Mouse (Mus musculus) heart, postnatal 14 days (tissue): ENCODE measurements at regions not wholly inside any gene's neighbourhood (a gene's known extent, or its start where the extent isn't known, plus 50 kb on each side); places are given as distances from the start of the nearest gene placed in this dataset.

ENCODE experiments used
- DNase-seq, 2 experiments: peaks; one replicate each; pipeline ENCODE4 v3.0.0; 2021 to 2022
- intact Hi-C: fragments of 180-260 bp; cut with DNase I; formaldehyde crosslinking; loops from one replicate; pipeline ENCODE4 v1.15.1; 2025

- no peak for DNase-seq
- intact Hi-C loops = no loop called here
Measured at GRCm38 (mm10) chr12:28380203-28380602, 172.0 kb downstream of the Dcdc2c start.

- DNase-seq = no peak
Measured at GRCm38 (mm10) chr12:28377968-28378367, 174.2 kb downstream of the Dcdc2c start.

GRCm38 (mm10) chr12:28377373-28377772 is 174.8 kb downstream of the Dcdc2c start:
- intact Hi-C loops = no loop called here
- no peak for DNase-seq

More at GRCm38 (mm10) chr12:28377968-28378367, 174.2 kb downstream of the Dcdc2c start:
- intact Hi-C loops = no loop called here

- intact Hi-C loops = no loop called here
- DNase-seq = no peak
Measured at GRCm38 (mm10) chr12:28376770-28377169, 175.4 kb downstream of the Dcdc2c start.

- no peak for DNase-seq
- intact Hi-C loops = no loop called here
Measured at GRCm38 (mm10) chr12:28365304-28365703, 186.9 kb downstream of the Dcdc2c start.

- intact Hi-C loops = no loop called here
- no peak for DNase-seq
Measured at GRCm38 (mm10) chr12:28358737-28359333, 193.4 kb downstream of the Dcdc2c start.

- DNase-seq = no peak
Measured at GRCm38 (mm10) chr12:28357764-28358163, 194.4 kb downstream of the Dcdc2c start.

GRCm38 (mm10) chr12:28353140-28353539 is 199.1 kb downstream of the Dcdc2c start:
- intact Hi-C loops = no loop called here
- DNase-seq = no peak

More at GRCm38 (mm10) chr12:28357764-28358163, 194.4 kb downstream of the Dcdc2c start:
- intact Hi-C loops = no loop called here

GRCm38 (mm10) chr12:28352571-28352970 is 199.6 kb downstream of the Dcdc2c start:
- intact Hi-C loops = no loop called here
- DNase-seq = no peak

GRCm38 (mm10) chr12:28342735-28343134 is 209.5 kb downstream of the Dcdc2c start:
- intact Hi-C loops = no loop called here

GRCm38 (mm10) chr12:28332591-28332990 is 219.6 kb downstream of the Dcdc2c start:
- intact Hi-C loops = no loop called here
- DNase-seq = no peak

More at GRCm38 (mm10) chr12:28342735-28343134, 209.5 kb downstream of the Dcdc2c start:
- DNase-seq = no peak

- intact Hi-C loops = no loop called here
- DNase-seq = no peak
Measured at GRCm38 (mm10) chr12:28331843-28332242, 220.4 kb downstream of the Dcdc2c start.

GRCm38 (mm10) chr12:28323659-28324058 is 228.5 kb downstream of the Dcdc2c start:
- intact Hi-C loops = no loop called here
- no peak for DNase-seq

- intact Hi-C loops = no loop called here
- no peak for DNase-seq
Measured at GRCm38 (mm10) chr12:28309226-28309625, 243.0 kb downstream of the Dcdc2c start.

GRCm38 (mm10) chr12:28302038-28302581 is 250.1 kb downstream of the Dcdc2c start:
- intact Hi-C loops = no loop called here

GRCm38 (mm10) chr12:28288376-28288896 is 263.8 kb downstream of the Dcdc2c start:
- intact Hi-C loops = no loop called here

More at GRCm38 (mm10) chr12:28302038-28302581, 250.1 kb downstream of the Dcdc2c start:
- no peak for DNase-seq

GRCm38 (mm10) chr12:28255524-28255923 is 296.7 kb downstream of the Dcdc2c start:
- no peak for DNase-seq
- intact Hi-C loops = no loop called here

More at GRCm38 (mm10) chr12:28288376-28288896, 263.8 kb downstream of the Dcdc2c start:
- no peak for DNase-seq

- no peak for DNase-seq
- intact Hi-C loops = no loop called here
Measured at GRCm38 (mm10) chr12:28250526-28250925, 301.7 kb downstream of the Dcdc2c start.

GRCm38 (mm10) chr12:28248749-28249148 is 303.4 kb downstream of the Dcdc2c start:
- peak in 1 of 2 experiments; percentile 9 for DNase-seq
- intact Hi-C loops = loop anchor here (5.0 kb wide), 1 partner anchor 651 kb away; no protein-coding TSS in a partner anchor

- DNase-seq = no peak
- intact Hi-C loops = loop anchor here (5.0 kb wide), 1 partner anchor 651 kb away; no protein-coding TSS in a partner anchor
Measured at GRCm38 (mm10) chr12:28248287-28248686, 303.9 kb downstream of the Dcdc2c start.

GRCm38 (mm10) chr12:28238016-28238415 is 314.2 kb downstream of the Dcdc2c start:
- intact Hi-C loops = no loop called here

GRCm38 (mm10) chr12:28237041-28237440 is 315.2 kb downstream of the Dcdc2c start:
- DNase-seq = no peak
- intact Hi-C loops = no loop called here

More at GRCm38 (mm10) chr12:28238016-28238415, 314.2 kb downstream of the Dcdc2c start:
- no peak for DNase-seq
